8 mouse cellular contexts compared by ENCODE assay signal in genomic region chr11:16412609-16413008, GRCm38 (mm10).
DNase-seq lines count a peak whose midpoint lies in the region; ATAC-seq lines count a peak whose summit lies in the region.

No protein-coding gene starts in this region.

- intact Hi-C loops in left cerebral cortex, postnatal 10 days (cut with DNase I) = loop anchor here (5.0 kb wide), 1 partner anchor 150 kb away; no protein-coding TSS in a partner anchor

- H3K4me1 ChIP-seq in heart, embryonic 12.5 days (replicated peaks) = no peaks in the 10 kb centered on the region
- no peaks in the 10 kb centered on the region for H3K4me1 ChIP-seq in forebrain, embryonic 12.5 days
- no peaks in the 10 kb centered on the region for H3K4me1 ChIP-seq in intestine, embryonic 16.5 days (ENCODE audit: control insufficient read depth, insufficient read depth, low read length)
- no peaks in the 10 kb centered on the region for H3K4me1 ChIP-seq in midbrain, embryonic 14.5 days (ENCODE audit: control insufficient read depth, insufficient read depth, low read length)

- no peak overlapping the region for H3K4me2 ChIP-seq in heart, embryonic 12.5 days
- H3K4me2 ChIP-seq in forebrain, embryonic 12.5 days = no peak overlapping the region
- H3K4me2 ChIP-seq in intestine, embryonic 16.5 days (ENCODE audit: low read depth, low read length) = no peak overlapping the region
- no peak overlapping the region for H3K4me2 ChIP-seq in midbrain, embryonic 14.5 days (ENCODE audit: low read length)

- no peak overlapping the region for H3K4me3 ChIP-seq in heart, embryonic 12.5 days
- no peak overlapping the region for H3K4me3 ChIP-seq in forebrain, embryonic 12.5 days (replicated peaks)
- H3K4me3 ChIP-seq in intestine, embryonic 16.5 days (ENCODE audit: low read length) = no peak overlapping the region
- H3K4me3 ChIP-seq in midbrain, embryonic 14.5 days (replicated peaks; ENCODE audit: low read depth, low read length) = no peak overlapping the region

- 24% methylated on average over 4 of the region's 4 CpGs for WGBS in heart, embryonic 12.5 days
- WGBS in forebrain, embryonic 12.5 days = 32% methylated on average over 4 of the region's 4 CpGs
- WGBS in intestine, embryonic 16.5 days = 21% methylated on average over 4 of the region's 4 CpGs
- WGBS in midbrain, embryonic 14.5 days = 22% methylated on average over 4 of the region's 4 CpGs

- H3K27ac ChIP-seq in heart, embryonic 12.5 days (ENCODE audit: poor library complexity, severe bottlenecking) = no peak overlapping the region
- H3K27ac ChIP-seq in forebrain, embryonic 12.5 days = no peak overlapping the region
- H3K27ac ChIP-seq in intestine, embryonic 16.5 days (ENCODE audit: low read length) = no peak overlapping the region
- H3K27ac ChIP-seq in midbrain, embryonic 14.5 days (replicated peaks; ENCODE audit: low read depth, low read length) = no peak overlapping the region

- no peak; the same call in 1 of the 2 replicates for ATAC-seq in heart, embryonic 12.5 days (ENCODE audit: insufficient number of reproducible peaks, low FRiP score)
- ATAC-seq in forebrain, embryonic 12.5 days (ENCODE audit: low FRiP score) = peak; percentile 84
- peak; percentile 82 for ATAC-seq in intestine, embryonic 16.5 days
- ATAC-seq in midbrain, embryonic 14.5 days (ENCODE audit: low FRiP score, low TSS enrichment) = peak; percentile 79; the same call in 1 of the 2 replicates

- H3K9me3 ChIP-seq in heart, embryonic 12.5 days (replicated peaks) = no peaks in the 10 kb centered on the region
- no peaks in the 10 kb centered on the region for H3K9me3 ChIP-seq in forebrain, embryonic 12.5 days
- H3K9me3 ChIP-seq in intestine, embryonic 16.5 days (ENCODE audit: control insufficient read depth, low read length) = no peaks in the 10 kb centered on the region
- H3K9me3 ChIP-seq in midbrain, embryonic 14.5 days (ENCODE audit: control insufficient read depth, low read length) = no peaks in the 10 kb centered on the region

- no peaks in the 10 kb centered on the region for H3K27me3 ChIP-seq in heart, embryonic 12.5 days (replicated peaks)
- no peaks in the 10 kb centered on the region for H3K27me3 ChIP-seq in forebrain, embryonic 12.5 days
- H3K27me3 ChIP-seq in intestine, embryonic 16.5 days (replicated peaks; ENCODE audit: control insufficient read depth, insufficient read depth, low read length) = no peaks in the 10 kb centered on the region
- no peaks in the 10 kb centered on the region for H3K27me3 ChIP-seq in midbrain, embryonic 14.5 days (ENCODE audit: control insufficient read depth, insufficient read depth, low read length)

- DNase-seq in heart, adult 18-20 months = peak; percentile 9 to 28
- peak; percentile 6 for DNase-seq in c-Kit-positive CD71-positive TER-119-negative erythroid progenitor cells, embryonic 14.5 days (ENCODE audit: low read depth)
- DNase-seq in left cerebral cortex, postnatal 10 days (ENCODE audit: extremely low spot score in 1 of 2, low spot score in 2 of 2) = peak; percentile 32 to 72
- DNase-seq in midbrain, embryonic 14.5 days = peak; percentile 92
- peak; percentile 38 for DNase-seq in yolk sac, embryonic 10.5 days (ENCODE audit: low spot score)

- no peak overlapping the region for H3K9ac ChIP-seq in heart, embryonic 12.5 days
- no peak overlapping the region for H3K9ac ChIP-seq in forebrain, embryonic 12.5 days
- no peak overlapping the region for H3K9ac ChIP-seq in intestine, embryonic 16.5 days (ENCODE audit: low read depth, low read length)
- H3K9ac ChIP-seq in midbrain, embryonic 14.5 days (replicated peaks; ENCODE audit: low read length) = no peak overlapping the region

- no peaks in the 10 kb centered on the region for H3K36me3 ChIP-seq in heart, embryonic 12.5 days
- H3K36me3 ChIP-seq in forebrain, embryonic 12.5 days (replicated peaks) = no peaks in the 10 kb centered on the region
- no peaks in the 10 kb centered on the region for H3K36me3 ChIP-seq in intestine, embryonic 16.5 days (ENCODE audit: control insufficient read depth, insufficient read depth, low read length)
- H3K36me3 ChIP-seq in midbrain, embryonic 14.5 days (ENCODE audit: control insufficient read depth, insufficient read depth, low read length) = no peaks in the 10 kb centered on the region

Comparison
In these comparisons a context has a peak if more than half of its experiments do, and no peak if none do; other contexts are left out.
1. DNase-seq: peak in every context shown above with its lines; median percentile 92 in midbrain, embryonic 14.5 days; 52 in left cerebral cortex, postnatal 10 days; 38 in yolk sac, embryonic 10.5 days; 18 in heart, adult 18-20 months; 6 in c-Kit-positive CD71-positive TER-119-negative erythroid progenitor cells, embryonic 14.5 days.